Mouse (Mus musculus) kidney, postnatal 25 days (tissue): ENCODE measurements at regions not wholly inside any gene's neighbourhood (a gene's known extent, or its start where the extent isn't known, plus 50 kb on each side); places are given as distances from the start of the nearest gene placed in this dataset.

ENCODE experiments used
- DNase-seq, 2 experiments: peaks; one replicate each; pipeline ENCODE4 v3.0.0; 2021; ENCODE audit warnings: mixed read lengths in 2 of 2

DNA sequence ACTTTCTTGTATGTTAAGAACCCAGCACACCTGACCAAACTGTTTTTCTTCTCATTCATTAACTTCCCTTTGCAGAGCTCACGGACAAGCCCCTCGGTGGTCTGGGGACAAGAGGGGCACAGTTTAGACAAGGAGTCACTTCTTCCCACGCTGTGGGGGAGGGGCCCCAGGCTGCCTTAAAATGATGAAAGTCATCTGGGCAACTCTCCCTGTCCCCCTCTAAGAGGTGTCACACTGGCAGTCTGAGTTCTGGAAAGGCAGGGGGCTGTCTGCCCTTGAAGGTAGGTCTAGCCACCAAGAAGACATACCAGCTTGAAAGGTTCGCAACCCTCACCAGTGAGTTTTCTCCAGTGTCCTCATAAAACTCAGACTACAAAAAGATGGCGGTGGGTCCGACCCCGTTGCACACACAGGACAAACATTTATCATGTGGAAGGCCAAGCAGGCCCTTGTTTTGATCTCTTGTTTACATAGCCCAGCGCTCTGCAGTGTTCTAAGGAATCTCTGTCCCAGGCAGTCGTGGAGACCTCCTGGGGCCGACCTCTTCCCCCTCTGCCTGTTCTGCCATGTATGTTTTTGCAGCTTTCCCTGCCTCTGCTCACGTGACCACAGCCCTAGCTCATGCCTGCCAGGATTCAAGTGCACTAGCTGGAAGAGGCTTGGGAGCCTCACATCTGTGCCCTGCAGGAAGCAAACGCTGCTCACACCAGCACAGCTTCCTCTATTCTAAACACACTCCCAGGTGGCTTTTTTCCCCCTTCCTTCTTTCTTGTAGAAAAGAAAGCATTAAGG lies 259.2 kb downstream of the Cxcl12 start:
- peak in 1 of 2 experiments; percentile 47 for DNase-seq

- no peak for DNase-seq
Measured at GRCm38 (mm10) chr6:117428441-117428840, 260.1 kb downstream of the Cxcl12 start.

GRCm38 (mm10) chr6:117430876-117431781 lies 262.8 kb downstream of the Cxcl12 start:
- no peak for DNase-seq

- no peak for DNase-seq
Measured at GRCm38 (mm10) chr6:117436851-117437250, 268.5 kb downstream of the Cxcl12 start.

DNA sequence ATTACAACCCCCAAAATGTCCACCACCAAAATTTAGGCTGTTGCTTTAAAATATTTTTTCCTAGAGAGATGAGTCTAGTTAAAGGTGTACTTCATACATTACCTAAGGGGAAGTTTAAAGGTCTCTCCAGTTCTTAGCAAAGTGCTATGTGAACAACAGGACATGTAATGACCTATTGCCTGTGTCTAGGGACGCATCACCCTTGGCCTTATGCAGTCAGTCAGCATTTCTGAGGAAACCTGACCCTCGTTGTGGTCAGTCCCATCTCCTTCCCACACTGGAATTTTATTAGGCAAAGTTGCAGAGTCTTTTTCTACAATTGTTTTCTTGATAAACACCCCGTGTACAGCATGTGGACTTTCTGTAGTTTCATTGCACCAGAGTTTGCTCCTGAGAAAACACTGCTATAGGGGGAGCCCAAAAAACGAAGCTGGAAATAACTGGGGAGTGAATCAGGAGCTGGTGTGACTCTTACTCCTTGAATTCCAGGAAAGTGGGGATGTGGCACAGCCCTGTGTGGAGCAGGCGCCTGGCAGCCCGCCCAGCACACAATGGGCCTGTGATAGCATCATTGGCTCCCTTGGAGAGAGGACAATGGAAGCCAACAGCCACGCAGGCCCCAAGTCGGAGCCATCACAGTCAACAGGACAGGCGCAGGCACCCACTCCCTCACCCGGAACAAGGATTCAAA lies 269.2 kb downstream of the Cxcl12 start:
- peak; percentile 30 to 61 for DNase-seq

DNA sequence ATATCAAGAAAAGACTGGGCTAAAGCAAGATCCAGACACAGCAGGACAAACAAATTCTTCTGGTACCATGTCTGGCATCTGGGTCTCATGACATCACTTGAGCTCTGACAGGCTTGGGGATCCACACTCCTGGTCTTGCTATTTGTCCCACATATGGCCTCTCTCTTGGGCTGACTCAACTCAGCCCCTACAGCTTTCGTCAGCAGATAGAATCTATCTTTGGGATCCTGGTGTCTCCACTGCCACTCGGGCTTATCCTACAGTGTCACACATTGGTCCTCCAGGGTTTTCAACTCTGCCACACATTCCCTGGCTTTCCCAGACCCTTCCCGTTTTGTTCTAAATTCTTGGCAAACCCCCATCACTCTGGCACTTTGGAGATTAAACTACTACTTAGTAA lies 280.3 kb downstream of the Cxcl12 start:
- no peak for DNase-seq

- DNase-seq = no peak
Measured at GRCm38 (mm10) chr6:117451001-117451400, 282.7 kb downstream of the Cxcl12 start.

GRCm38 (mm10) chr6:117460193-117460592 lies 291.9 kb downstream of the Cxcl12 start:
- no peak for DNase-seq

- no peak for DNase-seq
Measured at GRCm38 (mm10) chr6:117465165-117465564, 296.8 kb downstream of the Cxcl12 start.

DNA sequence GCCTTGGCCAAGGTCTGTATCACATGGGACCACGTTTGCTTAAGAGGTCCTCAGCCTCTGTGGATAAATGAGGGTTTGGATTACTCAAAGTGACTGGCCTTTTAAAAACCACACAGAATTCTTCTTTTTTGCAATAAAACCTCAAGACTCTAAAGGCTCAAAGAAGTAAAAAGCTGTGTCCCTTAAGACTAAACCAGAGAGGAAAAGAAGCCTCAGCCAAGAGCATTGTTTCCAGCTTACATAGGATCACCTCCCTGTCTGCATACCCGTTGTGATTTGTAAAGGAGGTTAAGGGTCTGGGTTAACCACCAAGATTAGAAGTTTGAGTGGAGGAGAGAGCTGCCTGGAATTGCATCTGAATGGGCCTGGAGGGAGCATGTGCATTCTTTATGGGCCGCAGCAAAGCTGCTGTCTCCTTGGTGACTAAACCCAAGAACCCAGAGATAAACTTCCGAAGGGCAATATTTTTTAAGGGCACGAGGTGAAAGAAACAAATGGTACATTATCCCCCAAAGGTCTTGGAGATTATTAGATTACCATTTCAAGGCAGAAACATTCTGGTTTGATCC lies 297.4 kb downstream of the Cxcl12 start:
- no peak for DNase-seq

GRCm38 (mm10) chr6:117479376-117479775 lies 311.0 kb downstream of the Cxcl12 start:
- no peak for DNase-seq

GRCm38 (mm10) chr6:117480396-117480795 lies 312.1 kb downstream of the Cxcl12 start:
- DNase-seq = no peak

GRCm38 (mm10) chr6:117489161-117489560 lies 320.8 kb downstream of the Cxcl12 start:
- no peak for DNase-seq

DNA sequence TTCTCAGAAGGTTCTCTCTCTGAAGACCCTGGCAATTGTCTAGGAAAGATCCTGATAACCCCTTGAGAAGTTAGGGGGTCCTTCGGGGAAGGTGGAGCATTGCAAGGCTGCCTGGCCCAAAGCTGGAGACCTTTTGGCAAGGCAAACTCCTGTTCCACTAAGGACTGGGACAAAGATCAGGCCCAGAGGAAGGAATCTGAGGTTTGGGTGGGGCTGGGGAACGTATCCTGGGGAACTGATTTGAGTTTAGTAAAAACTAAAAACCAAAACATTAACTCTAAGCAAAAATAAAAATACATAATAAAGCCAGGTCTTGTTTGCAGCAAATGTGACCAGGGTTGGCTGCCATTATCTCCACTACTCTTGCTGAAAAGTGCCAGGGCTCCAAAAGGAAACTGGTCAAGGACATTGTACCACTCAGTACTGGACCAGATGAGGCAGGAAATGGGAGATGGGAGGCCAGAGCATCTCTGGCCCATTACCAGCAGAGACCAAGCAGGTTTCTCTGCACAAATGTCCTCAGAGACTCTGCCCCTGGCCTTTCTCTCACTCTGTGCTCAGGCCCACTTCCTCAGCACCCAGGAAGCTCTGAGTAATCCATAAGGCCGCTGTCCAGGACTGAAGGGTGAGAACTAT lies 321.5 kb downstream of the Cxcl12 start:
- DNase-seq = no peak

GRCm38 (mm10) chr6:117494971-117495370 lies 326.6 kb downstream of the Cxcl12 start:
- no peak for DNase-seq

DNA sequence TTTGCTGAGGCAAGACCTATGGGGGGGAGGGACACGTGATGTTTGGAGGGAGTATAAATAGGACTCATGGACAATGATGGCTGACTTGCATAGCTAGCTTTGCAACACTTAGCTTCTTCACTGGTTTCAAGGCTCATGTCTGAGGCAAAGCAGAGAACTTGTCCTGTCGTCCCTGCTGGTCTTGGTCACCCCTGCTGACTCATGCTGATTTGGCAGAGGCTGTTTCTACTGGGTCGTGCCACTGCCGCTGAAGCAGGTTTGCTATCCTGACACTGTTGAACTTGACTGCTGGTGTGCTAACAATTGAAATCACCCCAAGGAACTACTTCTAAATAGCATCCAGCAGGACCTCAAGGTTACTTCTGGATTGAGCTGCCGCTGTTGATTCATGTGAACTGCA lies 329.0 kb downstream of the Cxcl12 start:
- DNase-seq = no peak

- DNase-seq = no peak
Measured at GRCm38 (mm10) chr6:117497904-117498303, 329.6 kb downstream of the Cxcl12 start.

- no peak for DNase-seq
Measured at GRCm38 (mm10) chr6:117502346-117502745, 334.0 kb downstream of the Cxcl12 start.

DNA sequence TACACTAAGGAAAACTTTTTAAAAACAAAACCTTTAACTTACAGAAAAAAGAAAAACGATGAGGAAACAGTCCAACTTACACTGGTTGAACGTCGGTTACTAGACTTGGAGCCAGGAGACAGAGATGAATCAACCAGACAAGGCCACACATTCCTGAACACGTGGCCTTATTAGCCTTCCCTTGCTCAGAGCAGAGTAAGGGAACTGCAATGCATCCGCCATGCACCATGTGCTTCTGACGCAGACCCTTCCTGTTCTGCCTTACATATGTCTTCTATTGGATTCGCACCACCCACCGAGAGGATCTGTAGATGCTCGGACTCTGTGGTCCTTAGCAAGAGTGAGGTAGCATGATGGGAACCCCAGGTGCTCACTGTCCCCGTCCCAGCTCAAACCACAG lies 336.2 kb upstream of the Zfp637 start:
- no peak for DNase-seq

- peak in 1 of 2 experiments; percentile 47 for DNase-seq
Measured at GRCm38 (mm10) chr6:117505431-117505830, 335.5 kb upstream of the Zfp637 start.

- DNase-seq = no peak
Measured at GRCm38 (mm10) chr6:117506619-117507018, 334.4 kb upstream of the Zfp637 start.

GRCm38 (mm10) chr6:117508860-117509259 lies 332.1 kb upstream of the Zfp637 start:
- DNase-seq = no peak
